Mouse (Mus musculus): ENCODE results near the gene Syn3. TPM values are rescaled to one million over a fixed set of nuclear protein-coding genes. Genes with fewer than 3 reads are reported as not detected.
A peak's percentile ranks its signal among the peaks of the same experiment; 100 is the strongest.

The Syn3 gene
- polyA plus RNA-seq, 1 experiment = 25.2 TPM

GRCm38 (mm10) chr10:86485971-86486370, 12.7 kb downstream of the Syn3 start:
- no peak for DNase-seq (ENCODE audit: low read depth)
- TF ChIP-seq CTCF (IDR thresholded peaks at IDR 0.05; ENCODE audit: borderline replicate concordance, extremely low read depth, insufficient read depth, insufficient read length) (no peak), POLR2A (IDR thresholded peaks at IDR 0.05; ENCODE audit: borderline replicate concordance, extremely low read depth, insufficient read depth, insufficient read length, poor library complexity, severe bottlenecking) (no peak)

DNA sequence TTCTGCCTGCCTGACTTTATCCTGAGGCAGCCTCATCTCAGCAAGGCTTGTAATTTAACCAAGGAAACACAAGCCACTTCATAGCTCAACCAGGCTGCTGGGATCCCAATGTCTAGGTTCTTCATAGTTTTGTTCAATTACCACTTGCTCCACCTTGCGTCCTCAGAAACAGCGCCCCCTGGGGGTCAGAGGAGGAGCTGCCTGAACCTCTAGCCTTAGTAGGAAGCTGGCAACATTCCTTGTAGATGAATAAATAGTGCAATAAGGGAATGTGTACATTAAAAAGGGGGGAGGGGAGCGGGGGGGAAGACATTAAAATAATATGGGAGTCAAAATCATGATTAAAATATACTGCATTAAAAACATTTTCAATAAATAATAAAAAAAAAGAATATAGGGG, 14.7 kb downstream of the Syn3 start:
- no peak for TF ChIP-seq POLR2A (IDR thresholded peaks at IDR 0.05; ENCODE audit: borderline replicate concordance, extremely low read depth, insufficient read depth, insufficient read length, poor library complexity, severe bottlenecking)
- TF ChIP-seq CTCF (IDR thresholded peaks at IDR 0.05; ENCODE audit: borderline replicate concordance, extremely low read depth, insufficient read depth, insufficient read length) = peak; percentile 63
- peak; percentile 38 for DNase-seq (ENCODE audit: low read depth)

- no peak for TF ChIP-seq CTCF (IDR thresholded peaks at IDR 0.05; ENCODE audit: borderline replicate concordance, extremely low read depth, insufficient read depth, insufficient read length)
- TF ChIP-seq POLR2A (IDR thresholded peaks at IDR 0.05; ENCODE audit: borderline replicate concordance, extremely low read depth, insufficient read depth, insufficient read length, poor library complexity, severe bottlenecking) = no peak
- DNase-seq (ENCODE audit: low read depth) = no peak
These were observed 16.2 kb downstream of the Syn3 start for GRCm38 (mm10) chr10:86482496-86482895.

DNA sequence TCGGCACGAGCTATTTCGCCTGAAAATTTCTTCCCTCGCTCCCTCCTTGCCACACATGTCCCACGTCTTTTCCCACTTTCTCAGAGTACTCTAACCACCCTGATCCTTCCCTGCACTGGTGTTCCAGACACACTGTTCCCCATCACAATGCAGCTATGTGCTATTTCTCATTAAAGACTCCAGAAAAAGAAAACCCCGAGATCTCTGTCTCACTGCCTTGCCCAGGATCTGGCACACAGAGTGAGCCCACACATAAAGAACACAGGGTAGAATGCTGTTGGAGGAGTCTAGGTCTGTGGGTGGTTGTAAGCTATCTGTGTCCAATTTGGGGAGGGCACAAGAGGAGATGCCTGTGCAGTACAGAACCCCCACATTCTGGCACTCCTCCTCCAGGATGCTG, 18.0 kb downstream of the Syn3 start:
- TF ChIP-seq POLR2A (IDR thresholded peaks at IDR 0.05; ENCODE audit: borderline replicate concordance, extremely low read depth, insufficient read depth, insufficient read length, poor library complexity, severe bottlenecking) (no peak), CTCF (IDR thresholded peaks at IDR 0.05; ENCODE audit: borderline replicate concordance, extremely low read depth, insufficient read depth, insufficient read length) (no peak)

GRCm38 (mm10) chr10:86479718-86480121, 19.0 kb downstream of the Syn3 start:
- peak; percentile 46 for DNase-seq (ENCODE audit: low read depth)

More for the DNA sequence above, 18.0 kb downstream of the Syn3 start:
- no peak for DNase-seq (ENCODE audit: low read depth)

GRCm38 (mm10) chr10:86476720-86477119, 22.0 kb downstream of the Syn3 start:
- TF ChIP-seq POLR2A (IDR thresholded peaks at IDR 0.05; ENCODE audit: borderline replicate concordance, extremely low read depth, insufficient read depth, insufficient read length, poor library complexity, severe bottlenecking) = no peak
- no peak for TF ChIP-seq CTCF (IDR thresholded peaks at IDR 0.05; ENCODE audit: borderline replicate concordance, extremely low read depth, insufficient read depth, insufficient read length)

More at GRCm38 (mm10) chr10:86479718-86480121, 19.0 kb downstream of the Syn3 start:
- TF ChIP-seq CTCF (IDR thresholded peaks at IDR 0.05; ENCODE audit: borderline replicate concordance, extremely low read depth, insufficient read depth, insufficient read length) (no peak), POLR2A (IDR thresholded peaks at IDR 0.05; ENCODE audit: borderline replicate concordance, extremely low read depth, insufficient read depth, insufficient read length, poor library complexity, severe bottlenecking) (no peak)

DNA sequence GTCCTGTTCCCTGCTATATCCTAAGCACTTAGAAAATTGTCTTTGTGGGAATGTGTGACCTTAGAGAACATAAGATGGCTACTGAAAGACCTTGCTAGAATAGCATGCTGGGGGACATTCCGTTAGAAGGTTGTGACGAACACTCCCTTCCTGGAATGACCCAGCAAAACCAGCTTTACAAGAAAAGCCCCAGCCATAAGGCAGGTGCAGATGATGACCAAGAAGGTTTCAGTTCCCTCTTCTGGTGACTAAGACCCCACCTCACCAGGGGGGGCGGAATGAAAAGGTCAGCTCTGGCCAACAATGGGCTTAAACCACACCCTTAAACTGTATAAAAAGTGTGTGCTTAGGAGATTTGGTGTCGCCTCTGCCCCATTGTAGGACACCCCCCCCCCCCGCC, 23.4 kb downstream of the Syn3 start:
- DNase-seq (ENCODE audit: low read depth) = no peak
- no peak for TF ChIP-seq CTCF (IDR thresholded peaks at IDR 0.05; ENCODE audit: borderline replicate concordance, extremely low read depth, insufficient read depth, insufficient read length)
- TF ChIP-seq POLR2A (IDR thresholded peaks at IDR 0.05; ENCODE audit: borderline replicate concordance, extremely low read depth, insufficient read depth, insufficient read length, poor library complexity, severe bottlenecking) = no peak

More at GRCm38 (mm10) chr10:86476720-86477119, 22.0 kb downstream of the Syn3 start:
- no peak for DNase-seq (ENCODE audit: low read depth)

GRCm38 (mm10) chr10:86474176-86475154, 24.2 kb downstream of the Syn3 start:
- TF ChIP-seq POLR2A (IDR thresholded peaks at IDR 0.05; ENCODE audit: borderline replicate concordance, extremely low read depth, insufficient read depth, insufficient read length, poor library complexity, severe bottlenecking) = no peak
- no peak for TF ChIP-seq CTCF (IDR thresholded peaks at IDR 0.05; ENCODE audit: borderline replicate concordance, extremely low read depth, insufficient read depth, insufficient read length)

DNA sequence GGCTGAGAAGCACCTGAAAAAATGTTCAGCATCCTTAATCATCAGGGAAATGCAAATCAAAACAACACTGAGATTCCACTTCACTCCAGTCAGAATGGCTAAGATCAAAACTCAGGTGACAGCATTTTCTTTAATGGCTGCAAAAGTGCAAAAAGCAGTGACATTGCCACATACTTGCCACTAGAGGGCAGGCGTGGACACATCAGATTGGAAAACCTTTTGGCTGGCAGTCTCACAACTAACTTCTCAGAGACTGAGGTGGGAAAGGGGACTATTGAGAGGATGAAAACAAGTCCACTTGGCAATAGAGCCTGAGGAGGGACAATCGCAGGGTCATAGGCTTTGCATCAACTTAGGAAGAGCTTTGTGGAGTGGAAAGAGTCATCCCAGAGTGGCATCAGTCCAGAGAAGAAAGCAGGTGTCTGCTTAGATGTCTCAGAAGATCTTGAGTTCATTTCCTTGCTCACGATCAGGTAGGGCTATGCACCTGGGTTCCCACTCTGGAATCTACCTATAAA, 25.0 kb downstream of the Syn3 start:
- peak; percentile 82 for DNase-seq (ENCODE audit: low read depth)
- peak; percentile 80 for TF ChIP-seq CTCF (IDR thresholded peaks at IDR 0.05; ENCODE audit: borderline replicate concordance, extremely low read depth, insufficient read depth, insufficient read length)
- TF ChIP-seq POLR2A (IDR thresholded peaks at IDR 0.05; ENCODE audit: borderline replicate concordance, extremely low read depth, insufficient read depth, insufficient read length, poor library complexity, severe bottlenecking) = no peak

More at GRCm38 (mm10) chr10:86474176-86475154, 24.2 kb downstream of the Syn3 start:
- no peak for DNase-seq (ENCODE audit: low read depth)

DNA sequence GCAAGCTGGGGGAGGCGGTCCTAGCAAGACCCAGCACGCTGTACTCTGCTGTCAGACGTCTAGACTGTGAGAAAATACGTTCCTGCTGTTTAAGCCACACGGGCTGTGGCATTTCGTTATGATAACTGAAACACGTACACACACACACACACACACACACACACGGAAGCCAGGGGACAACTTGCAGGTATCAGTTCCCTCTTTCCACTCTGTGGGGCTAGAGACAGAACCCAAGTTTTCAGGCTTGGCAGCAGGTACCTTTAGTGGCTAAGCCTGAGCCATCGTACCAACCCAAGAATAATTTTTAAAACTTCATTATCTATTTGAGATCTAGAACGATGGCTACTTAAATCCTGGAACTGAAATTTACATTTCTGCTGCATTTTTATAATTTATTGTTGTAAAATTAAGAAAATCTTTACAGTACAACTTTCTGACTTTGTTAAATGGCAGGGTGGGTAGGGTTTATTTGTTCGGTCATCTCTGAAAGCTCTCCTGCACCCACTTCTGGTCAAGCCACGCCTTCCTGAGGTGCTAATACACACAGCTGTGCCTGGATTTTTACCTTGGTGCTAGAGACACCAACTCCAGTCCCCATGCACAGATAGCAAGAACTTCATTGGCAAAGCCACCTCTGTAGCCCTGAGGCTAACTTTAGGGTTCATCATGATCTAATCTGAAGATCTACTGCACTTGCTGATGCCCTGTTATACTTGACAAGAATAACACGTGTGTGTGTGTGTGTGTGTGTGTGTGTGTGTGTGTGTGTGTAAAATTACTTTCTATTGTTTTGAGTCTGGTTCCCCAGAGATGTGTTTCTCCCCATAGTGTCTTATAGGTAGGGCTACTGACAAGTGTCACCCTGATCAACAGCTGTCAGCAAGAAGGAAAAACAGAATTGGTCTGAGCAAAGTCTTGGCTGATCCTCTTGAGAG, 29.8 kb downstream of the Syn3 start:
- no peak for DNase-seq (ENCODE audit: low read depth)
- TF ChIP-seq CTCF (IDR thresholded peaks at IDR 0.05; ENCODE audit: borderline replicate concordance, extremely low read depth, insufficient read depth, insufficient read length) = no peak
- TF ChIP-seq POLR2A (IDR thresholded peaks at IDR 0.05; ENCODE audit: borderline replicate concordance, extremely low read depth, insufficient read depth, insufficient read length, poor library complexity, severe bottlenecking) = no peak
